Mouse (Mus musculus): ENCODE results near the gene Gprc5a. TPM values are rescaled to one million over a fixed set of nuclear protein-coding genes. Genes with fewer than 3 reads are reported as not detected.

Gprc5a gene
- polyA plus RNA-seq, 1 experiment from 2014 or later: 0.64 TPM

DNA sequence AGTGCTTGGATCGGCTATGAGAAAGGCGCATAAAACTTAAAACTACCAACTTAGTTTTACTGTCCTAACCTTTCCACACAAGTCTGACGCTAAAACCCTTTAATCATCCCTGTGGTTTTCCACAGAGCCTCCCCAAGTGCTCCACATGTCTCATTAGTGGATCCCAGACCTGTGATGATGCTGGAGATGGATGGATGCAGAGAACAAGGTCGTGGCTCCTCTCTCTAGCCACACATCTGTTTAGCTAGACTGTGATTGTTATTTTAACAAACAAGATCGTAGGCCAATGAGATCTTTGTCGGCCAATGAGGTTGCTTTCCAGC lies 47.6 kb downstream of the Gprc5a start:
- Histone ChIP-seq H3K27ac (replicated peaks) (no peak overlapping the region), H3K36me3 (no peaks in the 10 kb centered on the region), H3K4me2 (no peak overlapping the region), H3K9ac (no peak overlapping the region), H3K4me1 (replicated peaks) (peaks cover 10% of the 10 kb centered on the region; the same call in 1 of the 2 replicates), H3K9me3 (no peaks in the 10 kb centered on the region), H3K27me3 (no peaks in the 10 kb centered on the region), H3K4me3 (no peak overlapping the region)
- no peak for ATAC-seq (ENCODE audit: low FRiP score, low read depth)
- 12% methylated on average over 6 of the region's 6 CpGs for WGBS

DNA sequence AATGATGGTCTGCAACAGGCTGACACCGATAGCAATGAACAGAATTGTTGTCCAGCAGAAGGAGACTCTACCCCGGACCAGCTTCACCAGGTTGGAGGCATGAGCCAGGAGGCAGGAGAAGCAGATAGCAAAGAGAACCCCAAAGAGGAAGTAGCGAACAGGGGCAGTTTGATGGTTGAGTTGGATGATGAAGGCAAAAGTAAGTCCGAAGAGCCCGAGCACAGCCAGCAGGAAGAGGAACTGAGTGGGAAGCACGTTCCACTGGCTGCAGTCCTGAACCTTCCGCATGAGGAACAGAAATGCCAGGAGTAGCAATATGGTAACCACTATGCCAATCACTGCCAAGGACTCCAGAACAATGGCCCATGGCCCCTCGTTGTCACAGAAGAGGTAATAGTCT lies 51.0 kb downstream of the Gprc5a start:
- ATAC-seq (ENCODE audit: low FRiP score, low read depth): no peak

DNA sequence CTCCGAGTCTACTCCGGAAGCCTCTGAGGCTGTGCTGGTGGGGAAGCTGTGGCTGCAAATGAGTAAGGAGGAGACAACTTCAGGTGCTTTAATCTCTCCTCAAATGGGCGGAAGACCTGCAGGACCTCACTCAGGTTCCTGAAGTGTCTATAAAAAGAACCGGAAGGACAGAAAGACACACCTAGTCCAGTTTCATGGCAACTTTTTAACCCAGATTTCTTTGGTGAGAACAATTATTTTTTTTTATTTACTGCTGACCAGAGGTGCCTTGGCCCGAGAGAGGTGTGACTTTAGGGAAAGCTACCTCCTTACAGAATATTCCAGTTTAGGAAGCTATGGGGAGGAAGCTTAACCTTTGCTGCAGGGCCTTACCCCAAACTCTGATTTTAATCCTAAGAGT lies 52.7 kb downstream of the Gprc5a start, which contains the start of gene Gprc5d:
Gprc5d (minus strand) TSS at position 101 of the 400 bp plus-strand sequence.
- H3K4me3 ChIP-seq: no peak within 1 kb of the TSS
- H3K4me1 ChIP-seq (replicated peaks): no peaks in the 10 kb centered on the region
- H3K9me3 ChIP-seq: no peaks in the 10 kb centered on the region
- no peak within 1 kb of the TSS for H3K9ac ChIP-seq
- no peaks in the 10 kb centered on the region for H3K36me3 ChIP-seq
- no peak within 1 kb of the TSS for H3K4me2 ChIP-seq
- no peaks in the 10 kb centered on the region for H3K27me3 ChIP-seq
- WGBS: 93% methylated on average over 5 of the region's 5 CpGs
- no peak for ATAC-seq (ENCODE audit: low FRiP score, low read depth)
- no peak within 1 kb of the TSS for H3K27ac ChIP-seq (replicated peaks)

More for the DNA sequence above, 51.0 kb downstream of the Gprc5a start:
- Histone ChIP-seq H3K27ac (replicated peaks) (no peak overlapping the region), H3K36me3 (no peaks in the 10 kb centered on the region), H3K4me1 (replicated peaks) (peaks cover 10% of the 10 kb centered on the region; the same call in 1 of the 2 replicates), H3K9ac (no peak overlapping the region), H3K9me3 (no peaks in the 10 kb centered on the region), H3K27me3 (no peaks in the 10 kb centered on the region), H3K4me3 (no peak overlapping the region), H3K4me2 (no peak overlapping the region)
- 93% methylated on average over 8 of the region's 8 CpGs for WGBS

DNA sequence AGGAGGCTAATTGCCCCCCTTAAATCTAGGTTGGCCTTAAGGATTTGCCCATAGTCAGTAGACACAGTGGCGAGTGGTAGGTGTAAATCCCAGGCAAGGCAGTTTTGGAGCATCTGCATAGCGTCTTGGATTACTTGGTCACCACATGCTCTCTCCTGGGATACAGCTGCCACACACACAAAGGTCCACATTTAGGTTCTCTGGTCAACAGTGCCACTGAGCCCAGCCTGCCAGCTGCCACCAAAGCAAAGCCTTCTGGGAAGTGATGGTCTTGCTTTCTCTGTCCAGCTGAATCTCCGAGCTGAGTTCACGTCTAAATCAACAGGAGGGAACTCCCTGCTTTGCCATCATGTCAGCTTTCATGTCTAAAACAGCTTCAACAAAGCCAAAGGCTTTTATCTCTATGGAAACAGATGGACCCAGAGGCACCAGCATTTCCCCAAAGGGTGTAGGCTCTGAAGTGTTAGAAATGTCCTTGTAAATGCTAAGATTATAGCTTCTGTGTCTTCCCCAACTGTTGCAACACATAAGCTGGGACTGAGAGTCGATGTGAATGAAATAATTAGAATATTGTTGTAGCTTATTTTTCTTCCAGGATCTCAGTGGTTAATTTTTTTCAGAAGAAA lies 59.4 kb downstream of the Gprc5a start:
- Histone ChIP-seq H3K4me2 (no peak overlapping the region), H3K27me3 (no peaks in the 10 kb centered on the region), H3K9ac (no peak overlapping the region), H3K36me3 (no peaks in the 10 kb centered on the region), H3K4me1 (replicated peaks) (no peaks in the 10 kb centered on the region), H3K9me3 (no peaks in the 10 kb centered on the region), H3K4me3 (no peak overlapping the region), H3K27ac (replicated peaks) (no peak overlapping the region)
- WGBS: 44% methylated on average over 5 of the region's 5 CpGs
- no peak for ATAC-seq (ENCODE audit: low FRiP score, low read depth)

DNA sequence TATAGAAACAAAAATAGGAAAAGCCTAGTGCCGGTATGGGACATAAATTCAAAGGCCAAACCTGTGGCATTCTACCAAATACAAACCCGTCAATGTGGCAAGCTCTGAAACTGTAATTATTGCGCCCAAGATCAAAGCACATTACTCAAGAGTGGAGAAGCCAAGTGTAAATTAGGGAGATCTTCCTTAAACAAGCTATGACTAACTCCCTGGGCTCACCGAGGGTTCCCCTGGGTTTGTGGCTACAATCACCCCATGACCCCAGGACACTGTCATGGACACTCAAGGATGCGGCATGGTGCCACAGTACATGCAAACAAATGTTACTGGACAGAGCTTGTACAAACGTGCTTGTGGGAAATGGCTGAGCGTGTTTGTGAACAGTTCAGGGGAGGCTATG lies 67.6 kb downstream of the Gprc5a start:
- Histone ChIP-seq H3K9me3 (no peaks in the 10 kb centered on the region), H3K4me3 (no peak overlapping the region), H3K27me3 (no peaks in the 10 kb centered on the region), H3K9ac (no peak overlapping the region), H3K27ac (replicated peaks) (no peak overlapping the region), H3K4me1 (replicated peaks) (peaks cover 7% of the 10 kb centered on the region; the same call in 1 of the 2 replicates), H3K36me3 (no peaks in the 10 kb centered on the region), H3K4me2 (no peak overlapping the region)
- ATAC-seq (ENCODE audit: low FRiP score, low read depth): no peak
- 82% methylated on average over 7 of the region's 7 CpGs for WGBS

DNA sequence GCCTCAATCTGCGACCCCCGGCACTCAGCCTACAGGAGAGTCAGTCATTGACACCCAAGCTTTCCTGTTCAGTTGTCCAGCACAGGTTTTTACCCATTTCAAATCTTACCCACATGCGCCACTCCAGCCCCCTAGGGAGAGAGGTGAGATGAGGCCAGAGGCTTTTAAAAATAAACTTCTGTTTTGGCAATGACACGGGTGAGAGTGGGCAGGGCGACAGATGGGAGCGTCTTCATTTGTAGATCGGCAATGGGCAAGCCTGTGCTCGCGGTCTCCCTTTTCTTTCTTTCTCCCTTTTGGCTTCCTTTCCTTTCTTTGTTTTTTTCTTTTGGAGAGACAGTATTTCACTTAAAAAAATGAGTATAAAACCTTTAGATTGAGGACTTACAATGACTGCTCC lies 68.0 kb downstream of the Gprc5a start:
- Histone ChIP-seq H3K27me3 (no peaks in the 10 kb centered on the region), H3K27ac (replicated peaks) (no peak overlapping the region), H3K9ac (no peak overlapping the region), H3K36me3 (no peaks in the 10 kb centered on the region), H3K4me1 (replicated peaks) (peaks cover 10% of the 10 kb centered on the region; the same call in 1 of the 2 replicates), H3K4me2 (no peak overlapping the region), H3K9me3 (no peaks in the 10 kb centered on the region), H3K4me3 (no peak overlapping the region)
- no peak for ATAC-seq (ENCODE audit: low FRiP score, low read depth)
- 92% methylated on average over 9 of the region's 9 CpGs for WGBS

Other genes starting within 250 kb of the Gprc5a start
- 3.4 and 4.2 TPM in 2 replicates for gene Crebl2, start 235.5 kb upstream of the Gprc5a start, polyA plus RNA-seq (2015; fragmentation: Nextera tagmentation; extraction: Ambion mirVana)
- gene Gpr19, start 167.1 kb upstream of the Gprc5a start, polyA plus RNA-seq (2015; fragmentation: Nextera tagmentation; extraction: Ambion mirVana): 34.3 and 34.5 TPM in 2 replicates
- 17.0 and 21.8 TPM in 2 replicates for gene Cdkn1b, start 145.2 kb upstream of the Gprc5a start, polyA plus RNA-seq (2015; fragmentation: Nextera tagmentation; extraction: Ambion mirVana)
- gene Apold1, start 83.9 kb upstream of the Gprc5a start, polyA plus RNA-seq (2015; fragmentation: Nextera tagmentation; extraction: Ambion mirVana): 3.6 and 4.1 TPM in 2 replicates
- 70.5 and 76.2 TPM in 2 replicates for gene Ddx47, start 54.0 kb upstream of the Gprc5a start, polyA plus RNA-seq (2015; fragmentation: Nextera tagmentation; extraction: Ambion mirVana)
- gene Gprc5d, start 52.6 kb downstream of the Gprc5a start, polyA plus RNA-seq (2015; fragmentation: Nextera tagmentation; extraction: Ambion mirVana): not detected in 2 replicates
- 100 and 112 TPM in 2 replicates for gene Fam234b, start 132.3 kb downstream of the Gprc5a start, polyA plus RNA-seq (2015; fragmentation: Nextera tagmentation; extraction: Ambion mirVana)
- gene Hebp1, start 132.4 kb downstream of the Gprc5a start, polyA plus RNA-seq (2015; fragmentation: Nextera tagmentation; extraction: Ambion mirVana): 3.6 and 6.8 TPM in 2 replicates
- gene Gsg1, start 188.7 kb downstream of the Gprc5a start, polyA plus RNA-seq (2015; fragmentation: Nextera tagmentation; extraction: Ambion mirVana): 0.33 TPM in 1 of 2 replicates, not detected in the other
- 0.12 TPM in 1 of 2 replicates, not detected in the other for gene Pbp2, start 244.8 kb downstream of the Gprc5a start, polyA plus RNA-seq (2015; fragmentation: Nextera tagmentation; extraction: Ambion mirVana)